Mouse (Mus musculus): Measurements from ENCODE around the gene Tmprss11d. TPM values are rescaled to one million over a fixed set of nuclear protein-coding genes. Genes with fewer than 3 reads are reported as not detected.

Tmprss11d gene
- polyA plus RNA-seq, 1 experiment from 2014 or later = not detected

DNA sequence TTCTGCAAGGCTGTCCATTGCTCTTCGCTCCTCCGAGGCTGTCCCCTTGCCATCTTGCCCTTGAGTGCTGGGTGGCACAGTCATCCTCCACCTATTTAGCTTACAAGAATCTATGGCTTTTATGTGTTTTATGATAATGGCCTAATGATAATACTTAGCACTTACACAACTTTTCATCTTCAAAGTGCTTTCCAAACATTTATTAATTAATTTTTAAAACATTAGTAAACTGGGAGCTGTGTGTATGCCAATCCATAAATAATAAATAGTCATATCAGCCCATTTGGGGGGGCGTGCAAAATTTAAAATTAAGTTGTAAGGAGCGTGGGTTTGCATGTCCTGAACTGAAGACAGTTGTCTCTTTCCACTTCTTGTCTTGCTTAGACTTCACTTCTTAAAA is 84.0 kb downstream of the Tmprss11d start, which contains the start of gene Tmprss11c:
Gene Tmprss11c, minus strand, starts transcription at position 101 of the 400 bp plus-strand sequence.
- Histone ChIP-seq H3K27me3 (no peaks in the 10 kb centered on the region), H3K4me3 (replicated peaks) (no peak within 1 kb of the TSS), H3K9ac (replicated peaks) (no peak within 1 kb of the TSS), H3K4me1 (replicated peaks) (no peaks in the 10 kb centered on the region), H3K9me3 (no peaks in the 10 kb centered on the region), H3K27ac (no peak within 1 kb of the TSS), H3K4me2 (replicated peaks) (no peak within 1 kb of the TSS), H3K36me3 (no peaks in the 10 kb centered on the region)
- no peak for ATAC-seq
- 79% methylated on average over 4 of the region's 4 CpGs for WGBS

Other genes starting within 250 kb of the Tmprss11d start
- gene Uba6, start 200.6 kb downstream of the Tmprss11d start, polyA plus RNA-seq (2015; fragmentation: Nextera tagmentation; extraction: Ambion mirVana) = 13.4 and 14.3 TPM in 2 replicates
- not detected in 2 replicates for gene Gnrhr, start 175.5 kb downstream of the Tmprss11d start, polyA plus RNA-seq (2015; fragmentation: Nextera tagmentation; extraction: Ambion mirVana)
- gene Tmprss11c, start 84.1 kb downstream of the Tmprss11d start, polyA plus RNA-seq (2015; fragmentation: Nextera tagmentation; extraction: Ambion mirVana) = not detected in 2 replicates
- gene Tmprss11a, start 95.6 kb upstream of the Tmprss11d start, polyA plus RNA-seq (2015; fragmentation: Nextera tagmentation; extraction: Ambion mirVana) = not detected in 2 replicates
- not detected in 2 replicates for gene Tmprss11g, start 145.2 kb upstream of the Tmprss11d start, polyA plus RNA-seq (2015; fragmentation: Nextera tagmentation; extraction: Ambion mirVana)

All from midbrain, embryonic 13.5 days (tissue).